Mouse (Mus musculus): ENCODE measurements around the gene Tpbpa. TPM values are rescaled to one million over a fixed set of nuclear protein-coding genes. Genes with fewer than 3 reads are reported as not detected.
"Not testable (repeated sequence)": the region's sequence is repeated elsewhere in the genome, so short reads cannot be mapped to it uniquely, and the experiment has no call there.

Gene Tpbpa
- total and polyA plus RNA-seq, 2 experiments from 2014 or later, result not detected

DNA sequence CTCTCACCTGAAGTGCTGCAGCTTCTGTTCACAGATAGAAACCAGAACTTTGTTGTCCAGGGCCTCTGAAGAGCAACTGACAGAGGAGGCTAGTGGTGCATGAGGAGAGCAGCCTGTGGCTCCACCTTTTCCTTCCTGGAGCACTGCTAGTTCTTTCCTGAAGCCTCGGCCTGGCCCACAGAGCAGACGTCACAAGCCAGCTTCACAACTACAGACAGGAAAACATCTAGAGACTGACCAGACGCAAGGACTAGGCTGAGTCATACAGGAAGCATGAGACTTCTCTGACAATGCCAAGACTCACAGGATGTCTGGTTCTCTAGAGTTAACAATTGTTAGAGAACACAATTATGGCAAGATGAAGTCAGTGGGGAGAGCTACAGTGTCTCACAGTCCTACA lies 44.5 kb downstream of the Tpbpa start, which contains the start of gene Ctla2b:
Gene Ctla2b, minus strand, starts transcription at position 120 of the 400 bp plus-strand sequence.
- TF ChIP-seq CTCF (IDR thresholded peaks at IDR 0.05; ENCODE audit: low read depth), result no peak
- H3K27ac ChIP-seq (ENCODE audit: low read depth, low read length), result no peak within 1 kb of the TSS
- no peak within 1 kb of the TSS for H3K9ac ChIP-seq
- H3K4me1 ChIP-seq (ENCODE audit: insufficient read depth), result no peaks in the 10 kb centered on the region
- ATAC-seq (no peak), DNase-seq (no peak)
- 0 out of 2 replicates have a peak, but pooled peaks cover 3% of the 10 kb centered on the region for H3K9me3 ChIP-seq (ENCODE audit: low read length)
- WGBS, result 83% methylated on average over 3 of the region's 3 CpGs
- no peaks in the 10 kb centered on the region for H3K36me3 ChIP-seq (ENCODE audit: insufficient read depth)
- H3K4me2 ChIP-seq (ENCODE audit: low read depth), result no peak within 1 kb of the TSS
- no peaks in the 10 kb centered on the region for H3K27me3 ChIP-seq (ENCODE audit: insufficient read depth, low read length)
- H3K4me3 ChIP-seq (ENCODE audit: low read depth, low read length), result no peak within 1 kb of the TSS

DNA sequence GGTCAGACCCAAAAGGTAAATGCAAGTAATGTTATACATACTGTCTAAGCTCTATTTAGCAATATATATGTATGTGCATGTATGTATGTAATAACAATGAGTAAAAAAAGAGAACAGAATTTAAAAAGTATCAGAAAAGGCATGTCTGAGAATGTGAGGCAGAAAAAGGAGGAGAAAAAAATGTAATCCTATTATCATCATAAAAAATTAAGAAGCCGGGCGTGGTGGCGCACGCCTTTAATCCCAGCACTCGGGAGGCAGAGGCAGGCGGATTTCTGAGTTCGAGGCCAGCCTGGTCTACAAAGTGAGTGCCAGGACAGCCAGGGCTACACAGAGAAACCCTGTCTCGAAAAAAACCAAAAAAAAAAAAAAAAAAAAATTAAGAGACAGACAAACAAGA lies 45.0 kb downstream of the Tpbpa start, which contains the start of gene Gm49392:
Gene Gm49392, minus strand, starts transcription at position 101 of the 400 bp plus-strand sequence.
- H3K27ac ChIP-seq (ENCODE audit: low read depth, low read length); H3K4me2 ChIP-seq (ENCODE audit: low read depth); H3K9ac ChIP-seq; DNase-seq; H3K4me1 ChIP-seq (ENCODE audit: insufficient read depth); ATAC-seq; H3K9me3 ChIP-seq (ENCODE audit: low read length); H3K27me3 ChIP-seq (ENCODE audit: insufficient read depth, low read length); H3K36me3 ChIP-seq (ENCODE audit: insufficient read depth); H3K4me3 ChIP-seq (ENCODE audit: low read depth, low read length): not testable (repeated sequence)
- WGBS, result 84% methylated on average over 8 of the region's 8 CpGs

DNA sequence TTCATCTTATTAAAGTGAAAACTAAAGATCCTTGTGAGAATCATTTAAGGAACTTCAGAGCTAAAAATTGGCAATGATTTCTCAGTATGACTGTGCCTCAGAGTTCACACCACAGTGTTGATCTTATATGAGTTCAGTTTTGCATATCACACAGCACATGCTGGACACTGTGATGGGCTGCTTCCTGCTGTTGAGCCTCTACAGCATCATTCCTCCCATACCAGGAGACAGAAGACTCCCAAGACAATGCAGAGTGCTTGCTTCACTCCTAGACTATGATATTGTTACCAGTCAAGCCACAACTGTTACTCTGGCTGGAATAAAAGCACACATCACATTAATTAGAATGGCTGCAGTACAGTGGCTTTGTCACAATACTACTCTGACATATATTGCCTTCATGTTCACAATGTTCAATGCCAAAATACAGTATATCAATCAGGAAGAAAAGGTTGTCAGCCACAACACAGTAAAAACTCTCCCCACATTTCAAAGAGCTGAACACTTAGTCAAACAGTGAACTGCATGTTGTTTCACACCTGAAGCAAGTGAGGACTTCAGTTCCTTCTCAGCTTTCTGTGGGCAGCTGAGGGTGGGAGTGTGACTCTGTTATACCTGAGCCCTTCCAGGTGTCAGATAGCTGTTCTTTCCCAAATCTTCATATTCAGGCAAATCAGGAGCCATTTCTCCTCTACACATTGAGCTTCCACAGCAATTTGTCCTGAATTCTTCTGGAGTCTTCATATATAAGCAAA lies 46.2 kb downstream of the Tpbpa start:
- H3K9ac ChIP-seq, result no peak overlapping the region
- H3K36me3 ChIP-seq (ENCODE audit: insufficient read depth), result no peaks in the 10 kb centered on the region
- no peak overlapping the region for H3K4me2 ChIP-seq (ENCODE audit: low read depth)
- H3K4me1 ChIP-seq (ENCODE audit: insufficient read depth), result no peaks in the 10 kb centered on the region
- 0 out of 2 replicates have a peak, but pooled peaks cover 3% of the 10 kb centered on the region for H3K9me3 ChIP-seq (ENCODE audit: low read length)
- H3K4me3 ChIP-seq (ENCODE audit: low read depth, low read length), result no peak overlapping the region
- ATAC-seq (no peak), DNase-seq (no peak)
- TF ChIP-seq CTCF (IDR thresholded peaks at IDR 0.05; ENCODE audit: low read depth), result no peak
- no peaks in the 10 kb centered on the region for H3K27me3 ChIP-seq (ENCODE audit: insufficient read depth, low read length)
- no peak overlapping the region for H3K27ac ChIP-seq (ENCODE audit: low read depth, low read length)

DNA sequence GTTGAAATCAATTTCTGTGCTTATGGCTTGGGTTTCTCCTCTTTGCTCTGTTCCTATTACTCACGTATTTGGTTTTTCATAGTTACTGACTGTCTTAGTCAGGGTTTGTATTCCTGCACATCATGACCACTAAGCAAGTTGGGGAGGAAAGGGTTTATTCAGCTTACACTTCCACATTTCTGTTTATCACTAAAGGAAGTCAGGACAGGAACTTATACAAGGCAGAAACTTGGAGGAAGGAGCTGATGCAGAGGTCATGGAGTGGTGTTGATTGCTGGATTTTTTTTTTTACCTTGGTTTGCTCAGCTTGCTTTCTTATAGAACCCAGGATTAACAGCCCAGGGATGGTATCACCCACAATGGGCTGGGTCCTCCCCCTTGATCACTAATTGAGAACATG lies 49.5 kb downstream of the Tpbpa start:
- H3K9me3 ChIP-seq (ENCODE audit: low read length), result 0 out of 2 replicates have a peak, but pooled peaks cover 5% of the 10 kb centered on the region
- no peak overlapping the region for H3K4me3 ChIP-seq (ENCODE audit: low read depth, low read length)
- H3K27ac ChIP-seq (ENCODE audit: low read depth, low read length), result no peak overlapping the region
- H3K4me2 ChIP-seq (ENCODE audit: low read depth), result no peak overlapping the region
- H3K36me3 ChIP-seq (ENCODE audit: insufficient read depth), result no peaks in the 10 kb centered on the region
- WGBS, result 96% methylated on average over 1 of the region's 1 CpGs
- no peak overlapping the region for H3K9ac ChIP-seq
- H3K27me3 ChIP-seq (ENCODE audit: insufficient read depth, low read length), result no peaks in the 10 kb centered on the region
- ATAC-seq (no peak), DNase-seq (no peak)
- no peak for TF ChIP-seq CTCF (IDR thresholded peaks at IDR 0.05; ENCODE audit: low read depth)
- no peaks in the 10 kb centered on the region for H3K4me1 ChIP-seq (ENCODE audit: insufficient read depth)

Other genes with a start within 250 kb of the Tpbpa start
- not detected in 2 replicates for gene BC051665, start 155.6 kb downstream of the Tpbpa start, total RNA-seq (2014; rRNA removed)
- gene BC051665, start 155.6 kb downstream of the Tpbpa start, polyA plus RNA-seq (2015; fragmentation: Nextera tagmentation; extraction: Ambion mirVana), result not detected in 2 replicates
- gene Ctsll3, start 139.1 kb downstream of the Tpbpa start, total RNA-seq (2014; rRNA removed), result not detected in 2 replicates
- not detected in 2 replicates for gene Ctsll3, start 139.1 kb downstream of the Tpbpa start, polyA plus RNA-seq (2015; fragmentation: Nextera tagmentation; extraction: Ambion mirVana)
- gene 4930486L24Rik, start 77.5 kb downstream of the Tpbpa start, total RNA-seq (2014; rRNA removed), result 0.15 TPM in 1 of 2 replicates, not detected in the other
- not detected in 2 replicates for gene 4930486L24Rik, start 77.5 kb downstream of the Tpbpa start, polyA plus RNA-seq (2015; fragmentation: Nextera tagmentation; extraction: Ambion mirVana)
- gene Gm49392, start 45.1 kb downstream of the Tpbpa start, total RNA-seq (2014; rRNA removed), result not detected in 2 replicates
- gene Gm49392, start 45.1 kb downstream of the Tpbpa start, polyA plus RNA-seq (2015; fragmentation: Nextera tagmentation; extraction: Ambion mirVana), result not detected in 2 replicates
- 2.2 and 3.4 TPM in 2 replicates for gene Ctla2b, start 44.5 kb downstream of the Tpbpa start, total RNA-seq (2014; rRNA removed)
- gene Ctla2b, start 44.5 kb downstream of the Tpbpa start, polyA plus RNA-seq (2015; fragmentation: Nextera tagmentation; extraction: Ambion mirVana), result 0.87 and 2.7 TPM in 2 replicates
- gene Tpbpb, start 37.1 kb downstream of the Tpbpa start, total RNA-seq (2014; rRNA removed), result not detected in 2 replicates
- gene Tpbpb, start 37.1 kb downstream of the Tpbpa start, polyA plus RNA-seq (2015; fragmentation: Nextera tagmentation; extraction: Ambion mirVana), result not detected in 2 replicates
- gene Gm49393, start 6.4 kb downstream of the Tpbpa start, total RNA-seq (2014; rRNA removed), result not detected in 2 replicates
- not detected in 2 replicates for gene Gm49393, start 6.4 kb downstream of the Tpbpa start, polyA plus RNA-seq (2015; fragmentation: Nextera tagmentation; extraction: Ambion mirVana)
- gene Gm49391, start 5.4 kb downstream of the Tpbpa start, total RNA-seq (2014; rRNA removed), result 6.5 and 6.8 TPM in 2 replicates
- 0.69 and 1.2 TPM in 2 replicates for gene Gm49391, start 5.4 kb downstream of the Tpbpa start, polyA plus RNA-seq (2015; fragmentation: Nextera tagmentation; extraction: Ambion mirVana)
- 11.7 and 14.0 TPM in 2 replicates for gene Ctla2a, start 5.4 kb downstream of the Tpbpa start, total RNA-seq (2014; rRNA removed)
- gene Ctla2a, start 5.4 kb downstream of the Tpbpa start, polyA plus RNA-seq (2015; fragmentation: Nextera tagmentation; extraction: Ambion mirVana), result 32.7 and 36.4 TPM in 2 replicates
- not detected in 2 replicates for gene Ctsj, start 64.0 kb upstream of the Tpbpa start, total RNA-seq (2014; rRNA removed)
- gene Ctsj, start 64.0 kb upstream of the Tpbpa start, polyA plus RNA-seq (2015; fragmentation: Nextera tagmentation; extraction: Ambion mirVana), result not detected in 2 replicates
- gene Ctsq, start 98.6 kb upstream of the Tpbpa start, total RNA-seq (2014; rRNA removed), result not detected in 2 replicates
- not detected in 2 replicates for gene Ctsq, start 98.6 kb upstream of the Tpbpa start, polyA plus RNA-seq (2015; fragmentation: Nextera tagmentation; extraction: Ambion mirVana)
- not detected in 2 replicates for gene Ctsr, start 222.3 kb upstream of the Tpbpa start, total RNA-seq (2014; rRNA removed)
- not detected in 2 replicates for gene Ctsr, start 222.3 kb upstream of the Tpbpa start, polyA plus RNA-seq (2015; fragmentation: Nextera tagmentation; extraction: Ambion mirVana)